Mouse (Mus musculus) ES-E14 (cell line): Measurements from ENCODE around the gene Mfsd7a. TPM values are rescaled to one million over a fixed set of nuclear protein-coding genes. Genes with fewer than 3 reads are reported as not detected.

Experiments
- DNase-seq: peaks from one replicate; pipeline ENCODE4 v3.0.0-alpha.2; 2013; ENCODE audit warnings: low read depth, low spot score
- H3K27ac ChIP-seq: 2 replicates; pipeline ENCODE4 v1.5.1; 2012; ENCODE audit warnings: low read depth, mild to moderate bottlenecking, low read length, moderate library complexity, mixed read lengths; ENCODE audit not compliant: poor library complexity, insufficient read depth, severe bottlenecking
- H3K36me3 ChIP-seq: 2 replicates; pipeline ENCODE4 v1.6.1; 2012; ENCODE audit warnings: mild to moderate bottlenecking, low read length, moderate library complexity, mixed read lengths; ENCODE audit not compliant: control insufficient read depth, poor library complexity, insufficient read depth, severe bottlenecking
- H3K4me1 ChIP-seq, 2 experiments: fragments of 150-350 bp in 1 of 2; sonication (generic) in 1 of 2; 2 replicates each; pipeline ENCODE4 v1.6.1; 2012; ENCODE audit warnings: low read length in 2 of 2, mild to moderate bottlenecking in 1 of 2, mixed read lengths in 1 of 2; ENCODE audit not compliant: control insufficient read depth in 2 of 2, insufficient read depth in 2 of 2, poor library complexity in 1 of 2
- H3K4me3 ChIP-seq, 2 experiments: fragments of 150-350 bp in 1 of 2; sonication (generic) in 1 of 2; 2 replicates each; pipeline ENCODE4 v1.5.1; 2012; ENCODE audit warnings: low read length in 2 of 2, low read depth in 1 of 2, mild to moderate bottlenecking in 1 of 2, mixed read lengths in 1 of 2; ENCODE audit not compliant: insufficient read depth in 1 of 2, poor library complexity in 1 of 2, severe bottlenecking in 1 of 2
- H3K9ac ChIP-seq: 2 replicates; pipeline ENCODE4 v1.6.1; 2012; ENCODE audit warnings: low read depth, mild to moderate bottlenecking, low read length, mixed read lengths; ENCODE audit not compliant: poor library complexity, insufficient read depth, severe bottlenecking
- H3K9me3 ChIP-seq: fragments of 150-350 bp; sonication (generic); 2 replicates; pipeline ENCODE4 v1.6.1; 2012; ENCODE audit warnings: low read depth, mild to moderate bottlenecking, low read length; ENCODE audit not compliant: control insufficient read depth, insufficient read depth
- CHD2 ChIP-seq: IDR thresholded peaks from 2 replicates; pipeline ENCODE4 v1.6.1; 2014; ENCODE audit warnings: mild to moderate bottlenecking, low read depth, low read length, inconsistent platforms
- HCFC1 ChIP-seq: IDR thresholded peaks from 2 replicates; pipeline ENCODE4 v1.6.1; 2012; ENCODE audit warnings: low read length, inconsistent platforms, borderline replicate concordance; ENCODE audit not compliant: insufficient read depth
- MAFK ChIP-seq: IDR thresholded peaks from 2 replicates; pipeline ENCODE4 v1.6.1; 2014; ENCODE audit warnings: mild to moderate bottlenecking, low read depth, low read length, inconsistent platforms; ENCODE audit not compliant: insufficient read depth
- ZC3H11A ChIP-seq: IDR thresholded peaks from 2 replicates; pipeline ENCODE4 v1.6.1; 2012; ENCODE audit warnings: low read depth, mild to moderate bottlenecking, inconsistent platforms, low read length, borderline replicate concordance
- ZNF384 ChIP-seq: IDR thresholded peaks from 2 replicates; pipeline ENCODE4 v1.6.1; 2012; ENCODE audit warnings: low read depth, low read length, inconsistent platforms
- in situ Hi-C, 2 experiments: fragments of 600-800 bp; cut with MboI; formaldehyde crosslinking; loops; one replicate each; pipeline ENCODE4 v1.15.1; 2025; ENCODE audit warnings: low sequenced_read_pairs in 2 of 2, inconsistent platforms in 1 of 2; ENCODE audit not compliant: unreplicated experiment in 2 of 2
- total RNA-seq: library from RNA; depleted of rRNA; stranded (reverse); fragments of 300-350 nt; gene quantifications from 2 replicates; pipeline ENCODE4 v1.2.3, GENCODE M21; 2012

The Mfsd7a gene
- total RNA-seq, 1 experiment = 0.36 TPM

DNA sequence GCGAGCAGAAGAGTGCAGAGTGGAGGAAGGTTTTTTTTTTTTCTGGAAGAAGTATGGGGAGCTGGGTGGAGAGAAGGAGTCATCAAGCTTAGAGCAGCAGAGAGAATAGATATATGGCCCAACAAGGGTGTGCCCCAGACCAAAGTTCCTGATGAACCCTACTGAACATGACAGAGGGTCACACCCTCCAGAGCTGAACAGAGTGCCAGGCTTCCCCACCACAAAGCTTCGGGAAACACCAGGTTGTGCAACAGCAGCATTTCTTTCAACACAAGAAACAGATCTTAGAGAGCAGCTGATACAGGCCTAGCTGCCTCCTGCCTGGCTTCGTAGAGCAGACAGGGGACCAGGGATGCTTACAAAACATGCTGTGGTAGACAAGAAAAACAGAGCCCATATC lies 1.7 kb downstream of the Mfsd7a start:
- in situ Hi-C loops = no loop called here
- peaks cover 2 to 6% of the 10 kb centered on the region in 2 experiments; a peak in 1 of 4 replicates for H3K4me1 ChIP-seq
- no peak for TF ChIP-seq MAFK
- TF ChIP-seq ZC3H11A = no peak
- no peak for TF ChIP-seq CHD2
- TF ChIP-seq ZNF384 = no peak
- TF ChIP-seq HCFC1 = no peak
- no peaks in the 10 kb centered on the region for H3K36me3 ChIP-seq
- DNase-seq = no peak
- H3K4me3 ChIP-seq = no peak overlapping the region
- no peaks in the 10 kb centered on the region for H3K9me3 ChIP-seq
- H3K27ac ChIP-seq = no peak overlapping the region
- H3K9ac ChIP-seq = no peak overlapping the region

DNA sequence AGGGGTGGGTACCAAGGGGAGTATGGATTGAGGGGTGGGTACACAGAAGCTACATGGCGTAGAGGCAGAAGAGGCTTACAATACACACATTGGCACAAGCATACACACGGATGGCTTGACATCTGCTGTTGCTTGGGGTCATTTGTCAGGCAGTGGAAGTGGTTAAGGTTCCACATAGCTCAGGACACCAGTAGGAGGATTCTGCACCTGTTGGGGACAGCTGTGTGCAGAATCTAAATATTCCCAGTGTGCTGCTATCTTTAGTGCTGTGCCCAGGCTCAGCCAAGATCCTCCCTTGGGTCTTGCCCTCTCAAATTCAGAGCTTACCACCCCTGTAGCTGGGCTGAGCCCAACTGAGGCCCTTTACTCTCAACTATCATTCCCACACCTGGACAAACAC lies 12.6 kb downstream of the Mfsd7a start:
- Histone ChIP-seq H3K4me1 (peaks cover 0 to 4% of the 10 kb centered on the region in 2 experiments; a peak in 1 of 4 replicates), H3K36me3 (peaks cover 10% of the 10 kb centered on the region), H3K9ac (no peak overlapping the region), H3K9me3 (no peaks in the 10 kb centered on the region), H3K4me3 (no peak overlapping the region), H3K27ac (no peak overlapping the region)
- in situ Hi-C loops = no loop called here
- TF ChIP-seq ZC3H11A (no peak), MAFK (no peak), HCFC1 (no peak), ZNF384 (no peak), CHD2 (no peak)
- DNase-seq = no peak

DNA sequence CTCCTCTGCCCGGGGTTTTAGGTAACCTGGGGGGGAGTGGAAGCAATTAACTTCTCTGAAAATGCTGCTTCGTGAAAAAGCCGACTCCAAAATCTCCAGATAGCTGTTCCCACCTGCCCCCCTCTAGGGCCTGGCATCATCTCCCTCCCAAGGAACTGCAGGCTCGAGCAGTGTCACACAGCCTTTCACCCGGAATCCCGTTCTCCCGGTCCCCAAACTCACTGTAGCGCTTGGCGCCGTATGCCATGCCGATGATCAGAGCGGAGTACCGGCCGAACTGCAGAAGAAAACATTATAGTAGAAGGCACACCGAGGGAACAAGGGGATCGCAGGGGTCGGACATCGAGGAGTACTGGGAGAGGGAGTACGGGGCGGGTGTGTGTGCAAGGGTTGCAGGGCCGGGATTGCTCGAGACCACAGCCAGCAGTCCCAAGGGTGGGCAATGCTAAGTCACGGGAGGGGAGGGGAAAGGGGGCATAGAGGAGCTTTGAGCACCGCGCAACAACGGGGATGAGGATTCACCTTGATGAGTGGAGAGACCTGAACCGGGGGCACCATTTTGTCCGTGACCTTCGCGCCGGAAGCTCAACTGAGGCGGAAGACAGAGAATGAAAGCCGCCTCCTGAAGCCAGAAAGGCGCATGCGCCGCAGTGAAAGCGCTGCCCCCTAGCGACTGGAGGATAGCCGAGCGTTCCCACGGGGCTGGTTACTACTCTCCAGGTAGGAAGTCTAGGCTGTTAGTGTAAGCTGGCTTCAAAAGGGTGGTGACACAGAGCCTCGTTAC lies 14.7 kb downstream of the Mfsd7a start, which contains the start of gene Atp5k:
Atp5k (minus strand) TSS at position 645 of the 784 bp plus-strand sequence.
- Histone ChIP-seq H3K36me3 (peaks cover 15% of the 10 kb centered on the region), H3K4me3 (peak within 1 kb of the TSS; percentile 97 to 99), H3K27ac (peak within 1 kb of the TSS; percentile 49; the same call in 1 of the 2 replicates), H3K9ac (peak within 1 kb of the TSS; percentile 99), H3K4me1 (peaks cover 0 to 4% of the 10 kb centered on the region in 2 experiments; a peak in 1 of 4 replicates), H3K9me3 (no peaks in the 10 kb centered on the region)
- in situ Hi-C loops = no loop called here
- peak; percentile 93 for DNase-seq
- TF ChIP-seq CHD2 (peak; percentile 33; the same call in 1 of the 2 replicates), MAFK (no peak), ZNF384 (no peak), ZC3H11A (no peak), HCFC1 (peak; percentile 62; the same call in 1 of the 2 replicates)

DNA sequence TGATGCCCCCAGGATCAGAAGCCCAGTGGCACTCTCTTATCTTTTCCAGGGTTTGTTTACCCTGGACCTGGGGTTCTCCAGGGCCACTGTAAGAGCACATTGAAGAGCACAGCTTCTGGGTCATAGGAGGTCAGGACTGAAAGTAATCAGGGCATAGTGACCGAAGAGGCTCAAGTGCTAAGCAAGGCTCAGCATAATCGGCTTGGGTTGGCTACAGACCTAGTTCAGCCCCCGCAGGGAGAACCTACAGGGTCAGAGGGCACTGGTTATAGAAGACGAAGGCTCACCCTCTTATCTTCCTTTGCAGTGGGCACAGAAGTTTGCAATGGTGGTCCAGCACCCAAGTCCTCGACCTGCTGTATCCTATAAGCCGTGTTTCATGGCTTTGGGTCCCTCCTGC lies 17.5 kb downstream of the Mfsd7a start:
- in situ Hi-C loops = no loop called here
- peaks cover 15% of the 10 kb centered on the region for H3K36me3 ChIP-seq
- H3K27ac ChIP-seq = no peak overlapping the region
- TF ChIP-seq CHD2 = no peak
- no peak for TF ChIP-seq MAFK
- TF ChIP-seq HCFC1 = no peak
- no peak for TF ChIP-seq ZNF384
- TF ChIP-seq ZC3H11A = no peak
- no peak overlapping the region for H3K4me3 ChIP-seq
- H3K4me1 ChIP-seq = peaks cover 0 to 4% of the 10 kb centered on the region in 2 experiments; a peak in 1 of 4 replicates
- DNase-seq = no peak
- no peak overlapping the region for H3K9ac ChIP-seq
- no peaks in the 10 kb centered on the region for H3K9me3 ChIP-seq
